Mouse (Mus musculus): ENCODE data around the gene Prkch. TPM values are rescaled to one million over a fixed set of nuclear protein-coding genes. Genes with fewer than 3 reads are reported as not detected.

Gene Prkch
- polyA plus RNA-seq, 1 experiment = not detected

DNA sequence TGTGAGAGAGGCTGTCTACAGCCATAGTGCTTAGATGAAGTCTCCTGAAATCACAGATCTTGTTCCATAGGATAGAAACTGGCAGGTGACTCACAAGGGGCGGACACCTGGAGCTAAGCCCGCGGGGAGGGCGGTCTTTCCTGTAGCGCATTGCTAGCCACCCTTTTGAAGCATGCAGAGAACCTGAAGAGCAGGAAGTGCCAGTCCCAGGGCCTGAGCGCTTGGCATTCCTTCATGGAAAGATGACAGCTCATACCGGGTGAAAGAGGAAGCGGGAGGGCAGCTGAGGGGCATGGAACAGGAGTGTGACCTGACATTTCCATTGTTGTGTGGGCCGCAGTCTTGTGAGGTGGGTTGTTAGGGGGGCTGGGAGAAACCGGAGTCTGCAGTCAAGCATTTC is 33.1 kb downstream of the Prkch start:
- H3K4me3 ChIP-seq (ENCODE audit: insufficient read depth, low read depth, low read length) = no peak overlapping the region
- H3K4me1 ChIP-seq (ENCODE audit: control insufficient read depth, insufficient read depth, low read length) = no peaks in the 10 kb centered on the region
- WGBS = 63% methylated on average over 10 of the region's 10 CpGs
- TF ChIP-seq POLR2A (IDR thresholded peaks at IDR 0.05; ENCODE audit: insufficient read depth, low read depth, low read length) (no peak), CTCF (IDR thresholded peaks at IDR 0.05; ENCODE audit: insufficient read depth, low read depth, low read length) (no peak)
- H3K27ac ChIP-seq (ENCODE audit: insufficient read depth, low read depth, low read length) = no peak overlapping the region

DNA sequence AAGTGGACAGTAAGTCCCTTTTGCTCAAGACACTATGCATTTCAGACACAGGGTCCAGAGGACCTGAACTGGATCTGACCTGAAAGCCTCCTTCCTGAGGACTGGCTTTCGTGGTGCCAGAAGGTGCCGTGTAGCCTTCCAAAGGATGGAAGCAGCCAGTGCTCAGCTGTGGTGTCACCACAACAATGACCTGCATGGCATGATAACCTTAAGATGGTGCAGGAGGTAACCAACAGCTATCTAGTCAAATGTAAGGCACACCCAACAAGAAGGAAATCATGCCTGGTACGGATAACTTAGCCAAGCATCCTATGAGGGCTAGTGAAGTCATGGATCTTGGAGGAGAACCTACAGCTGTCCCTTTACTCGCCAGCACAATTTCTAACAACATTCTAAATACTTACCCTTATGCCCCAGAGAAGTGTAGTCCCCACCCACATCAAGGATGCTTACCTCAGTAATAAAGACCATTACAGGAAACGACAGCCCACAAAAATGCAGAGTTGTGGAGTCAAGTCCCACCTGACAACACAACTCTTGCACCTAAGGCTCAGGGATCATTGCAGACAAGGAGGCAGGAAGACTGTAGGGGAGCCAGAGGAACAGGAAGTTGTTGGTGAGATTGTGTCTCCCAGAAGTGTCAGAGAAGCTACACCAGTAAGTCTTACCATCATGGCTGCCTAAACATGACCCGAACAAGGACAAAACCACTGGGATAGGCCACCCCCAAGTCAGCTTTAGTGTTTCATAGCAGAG is 40.9 kb downstream of the Prkch start:
- TF ChIP-seq CTCF (IDR thresholded peaks at IDR 0.05; ENCODE audit: insufficient read depth, low read depth, low read length) = no peak
- no peak for TF ChIP-seq POLR2A (IDR thresholded peaks at IDR 0.05; ENCODE audit: insufficient read depth, low read depth, low read length)
- Histone ChIP-seq H3K4me3 (ENCODE audit: insufficient read depth, low read depth, low read length) (no peak overlapping the region), H3K4me1 (ENCODE audit: control insufficient read depth, insufficient read depth, low read length) (no peaks in the 10 kb centered on the region), H3K27ac (ENCODE audit: insufficient read depth, low read depth, low read length) (no peak overlapping the region)
- WGBS = 95% methylated on average over 6 of the region's 6 CpGs

- 83% methylated on average over 14 of the region's 14 CpGs for WGBS
These were observed 43.3 kb downstream of the Prkch start for GRCm38 (mm10) chr12:73627902-73628301.

GRCm38 (mm10) chr12:73630596-73630995 is 46.0 kb downstream of the Prkch start:
- TF ChIP-seq CTCF (IDR thresholded peaks at IDR 0.05; ENCODE audit: insufficient read depth, low read depth, low read length) (no peak), POLR2A (IDR thresholded peaks at IDR 0.05; ENCODE audit: insufficient read depth, low read depth, low read length) (no peak)
- 85% methylated on average over 11 of the region's 11 CpGs for WGBS
- no peak overlapping the region for H3K27ac ChIP-seq (ENCODE audit: insufficient read depth, low read depth, low read length)
- H3K4me1 ChIP-seq (ENCODE audit: control insufficient read depth, insufficient read depth, low read length) = no peaks in the 10 kb centered on the region
- no peak overlapping the region for H3K4me3 ChIP-seq (ENCODE audit: insufficient read depth, low read depth, low read length)

More at GRCm38 (mm10) chr12:73627902-73628301, 43.3 kb downstream of the Prkch start:
- no peak overlapping the region for H3K27ac ChIP-seq (ENCODE audit: insufficient read depth, low read depth, low read length)
- TF ChIP-seq POLR2A (IDR thresholded peaks at IDR 0.05; ENCODE audit: insufficient read depth, low read depth, low read length) = no peak
- no peak for TF ChIP-seq CTCF (IDR thresholded peaks at IDR 0.05; ENCODE audit: insufficient read depth, low read depth, low read length)
- no peaks in the 10 kb centered on the region for H3K4me1 ChIP-seq (ENCODE audit: control insufficient read depth, insufficient read depth, low read length)
- H3K4me3 ChIP-seq (ENCODE audit: insufficient read depth, low read depth, low read length) = no peak overlapping the region

GRCm38 (mm10) chr12:73631148-73631547 is 46.6 kb downstream of the Prkch start:
- no peak overlapping the region for H3K27ac ChIP-seq (ENCODE audit: insufficient read depth, low read depth, low read length)
- 80% methylated on average over 11 of the region's 11 CpGs for whole genome bisulfite sequencing
- TF ChIP-seq POLR2A (IDR thresholded peaks at IDR 0.05; ENCODE audit: insufficient read depth, low read depth, low read length) = no peak
- TF ChIP-seq CTCF (IDR thresholded peaks at IDR 0.05; ENCODE audit: insufficient read depth, low read depth, low read length) = no peak
- H3K4me3 ChIP-seq (ENCODE audit: insufficient read depth, low read depth, low read length) = no peak overlapping the region
- no peaks in the 10 kb centered on the region for H3K4me1 ChIP-seq (ENCODE audit: control insufficient read depth, insufficient read depth, low read length)

DNA sequence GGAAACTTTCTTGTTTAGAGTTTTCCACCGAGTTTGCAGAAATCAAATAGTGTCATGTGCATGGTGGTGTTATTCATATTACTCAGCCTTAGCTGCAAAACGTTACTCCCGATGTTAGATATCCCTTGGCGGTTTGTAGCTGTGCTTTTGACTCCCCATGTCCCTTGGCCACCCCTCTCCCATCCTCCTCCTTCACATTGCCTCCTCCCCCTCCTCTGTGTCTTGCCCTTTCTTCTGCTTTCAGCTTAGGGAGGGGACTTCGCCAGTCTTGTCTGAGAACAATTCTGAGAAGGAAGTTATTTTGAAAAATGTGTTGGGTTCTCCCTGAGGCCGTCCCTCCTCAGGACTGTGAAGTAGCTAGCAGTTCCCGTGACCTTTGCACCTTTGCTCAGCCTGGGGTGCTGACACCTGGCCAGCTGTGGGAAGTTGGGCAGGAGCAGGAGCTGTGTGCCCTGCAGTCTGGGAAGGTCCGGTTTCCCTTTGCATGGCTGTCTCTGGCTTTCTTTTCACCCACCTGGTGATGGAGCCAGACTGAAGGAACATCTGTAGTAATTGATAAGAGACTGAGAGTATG is 48.2 kb downstream of the Prkch start:
- no peak for TF ChIP-seq POLR2A (IDR thresholded peaks at IDR 0.05; ENCODE audit: insufficient read depth, low read depth, low read length)
- TF ChIP-seq CTCF (IDR thresholded peaks at IDR 0.05; ENCODE audit: insufficient read depth, low read depth, low read length) = no peak
- WGBS = 32% methylated on average over 8 of the region's 8 CpGs

GRCm38 (mm10) chr12:73633707-73634106 is 49.1 kb downstream of the Prkch start:
- Histone ChIP-seq H3K27ac (ENCODE audit: insufficient read depth, low read depth, low read length) (no peak overlapping the region), H3K4me1 (ENCODE audit: control insufficient read depth, insufficient read depth, low read length) (0 out of 2 replicates have a peak, but pooled peaks cover 3% of the 10 kb centered on the region), H3K4me3 (ENCODE audit: insufficient read depth, low read depth, low read length) (no peak overlapping the region)
- WGBS = 86% methylated on average over 4 of the region's 4 CpGs
- TF ChIP-seq CTCF (IDR thresholded peaks at IDR 0.05; ENCODE audit: insufficient read depth, low read depth, low read length) = no peak
- no peak for TF ChIP-seq POLR2A (IDR thresholded peaks at IDR 0.05; ENCODE audit: insufficient read depth, low read depth, low read length)

More for the DNA sequence above, 48.2 kb downstream of the Prkch start:
- no peak overlapping the region for H3K27ac ChIP-seq (ENCODE audit: insufficient read depth, low read depth, low read length)
- no peak overlapping the region for H3K4me3 ChIP-seq (ENCODE audit: insufficient read depth, low read depth, low read length)
- 0 out of 2 replicates have a peak, but pooled peaks cover 3% of the 10 kb centered on the region for H3K4me1 ChIP-seq (ENCODE audit: control insufficient read depth, insufficient read depth, low read length)

DNA sequence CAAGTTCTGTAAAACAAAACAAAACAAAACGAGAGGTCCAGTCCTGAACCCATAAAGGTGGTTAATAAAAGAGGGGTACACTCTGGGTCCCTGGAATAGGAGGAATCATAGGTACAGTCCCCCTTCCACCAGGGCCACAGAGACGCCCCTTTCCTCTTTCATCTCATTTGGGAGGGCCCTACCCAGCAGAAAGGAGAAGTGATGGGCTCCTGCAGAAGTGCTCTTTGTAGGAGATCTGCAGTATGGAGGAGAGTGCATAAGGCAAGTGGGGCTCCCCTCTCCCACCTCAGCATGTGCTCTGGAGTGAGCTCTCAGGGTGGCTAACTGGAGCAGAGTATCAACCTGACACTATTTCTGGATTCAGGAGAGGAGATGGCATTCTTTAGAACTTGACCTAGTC is 55.0 kb downstream of the Prkch start:
- WGBS = 86% methylated on average over 2 of the region's 2 CpGs
- Histone ChIP-seq H3K27ac (ENCODE audit: insufficient read depth, low read depth, low read length) (no peak overlapping the region), H3K4me1 (ENCODE audit: control insufficient read depth, insufficient read depth, low read length) (0 out of 2 replicates have a peak, but pooled peaks cover 6% of the 10 kb centered on the region), H3K4me3 (ENCODE audit: insufficient read depth, low read depth, low read length) (no peak overlapping the region)
- TF ChIP-seq CTCF (IDR thresholded peaks at IDR 0.05; ENCODE audit: insufficient read depth, low read depth, low read length) (no peak), POLR2A (IDR thresholded peaks at IDR 0.05; ENCODE audit: insufficient read depth, low read depth, low read length) (no peak)

- WGBS = 42% methylated on average over 13 of the region's 13 CpGs
- H3K27ac ChIP-seq (ENCODE audit: insufficient read depth, low read depth, low read length) = no peak overlapping the region
- H3K4me1 ChIP-seq (ENCODE audit: control insufficient read depth, insufficient read depth, low read length) = 0 out of 2 replicates have a peak, but pooled peaks cover 6% of the 10 kb centered on the region
- TF ChIP-seq CTCF (IDR thresholded peaks at IDR 0.05; ENCODE audit: insufficient read depth, low read depth, low read length) (no peak), POLR2A (IDR thresholded peaks at IDR 0.05; ENCODE audit: insufficient read depth, low read depth, low read length) (no peak)
- no peak overlapping the region for H3K4me3 ChIP-seq (ENCODE audit: insufficient read depth, low read depth, low read length)
These were observed 56.6 kb downstream of the Prkch start for GRCm38 (mm10) chr12:73641183-73641582.
